Mouse (Mus musculus) cortical plate, adult 2 months (tissue): ENCODE data around the gene Ip6k3.

Source experiments
- CTCF ChIP-seq: fragments of 200-500 bp; IDR thresholded peaks from 2 replicates; pipeline ENCODE4 v1.5.1; 2011; ENCODE audit warnings: mild to moderate bottlenecking, control low read depth, low read length; ENCODE audit not compliant: insufficient read depth; ENCODE audit errors: extremely low read depth
- POLR2A ChIP-seq: fragments of 200-500 bp; IDR thresholded peaks from 2 replicates; pipeline ENCODE4 v1.6.1; 2011; ENCODE audit warnings: mild to moderate bottlenecking, low read length, control low read depth; ENCODE audit not compliant: insufficient read depth; ENCODE audit errors: extremely low read depth

DNA sequence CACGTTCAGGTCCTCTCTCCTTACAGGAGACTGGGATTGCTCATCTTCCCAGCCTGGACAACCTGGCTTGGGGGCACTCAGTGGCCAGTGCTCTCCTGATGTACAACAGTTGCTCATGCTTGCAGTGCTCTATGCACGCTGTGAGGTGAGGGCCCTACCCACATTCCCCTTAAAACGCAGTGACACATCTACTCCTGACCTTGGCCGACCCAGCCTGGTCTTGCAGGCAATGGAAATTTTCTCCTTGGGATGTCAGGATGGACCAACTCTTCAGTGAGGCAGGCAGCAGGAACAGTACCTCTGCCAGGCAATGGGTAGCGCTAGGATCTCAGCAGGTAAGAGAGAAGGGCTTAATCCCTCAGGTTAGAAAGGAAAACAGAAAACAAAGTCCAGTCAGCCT lies 19.5 kb upstream of the Ip6k3 start:
- TF ChIP-seq POLR2A, result no peak
- TF ChIP-seq CTCF, result no peak
